Mouse (Mus musculus) CH12.LX (cell line): ENCODE results near the gene Lpcat2. TPM values are rescaled to one million over a fixed set of nuclear protein-coding genes. Genes with fewer than 3 reads are reported as not detected.

Source experiments
- DNase-seq: peaks from one replicate; pipeline ENCODE4 v3.0.0-alpha.2; 2013; ENCODE audit errors: extremely low read depth
- H3K27ac ChIP-seq: 2 replicates; pipeline ENCODE4 v1.5.1; 2012; ENCODE audit warnings: low read depth, mild to moderate bottlenecking, control low read depth, moderate library complexity; ENCODE audit not compliant: insufficient read depth
- H3K27me3 ChIP-seq: replicated peaks from 2 replicates; pipeline ENCODE3; 2012; ENCODE audit warnings: inconsistent platforms
- H3K36me3 ChIP-seq, 2 experiments: replicated peaks in 1 of 2; 2 replicates each; pipeline versions ENCODE3 to v1.6.1; 2012; ENCODE audit warnings: inconsistent platforms in 1 of 2, low read length in 1 of 2, mild to moderate bottlenecking in 1 of 2, mixed read lengths in 1 of 2, moderate library complexity in 1 of 2; ENCODE audit not compliant: control insufficient read depth in 1 of 2, insufficient read depth in 1 of 2
- H3K4me1 ChIP-seq, 2 experiments: 2 replicates each; pipeline ENCODE4 v1.6.1; 2012; ENCODE audit warnings: inconsistent platforms in 1 of 2, moderate library complexity in 1 of 2; ENCODE audit not compliant: insufficient read depth in 2 of 2, control insufficient read depth in 1 of 2
- H3K4me2 ChIP-seq: 2 replicates; pipeline ENCODE4 v1.6.1; 2012; ENCODE audit warnings: low read depth, mild to moderate bottlenecking, control low read depth; ENCODE audit not compliant: poor library complexity, insufficient read depth, severe bottlenecking
- H3K4me3 ChIP-seq, 3 experiments: fragments of 150-350 bp in 1 of 3; sonication (generic) in 1 of 3; replicated peaks in 1 of 3; 2 replicates each; pipeline versions ENCODE3 to v1.5.1; 2011 to 2012; ENCODE audit warnings: low read depth in 2 of 3, low read length in 2 of 3, mild to moderate bottlenecking in 2 of 3, moderate library complexity in 2 of 3, control low read depth in 1 of 3, improper control_type of control experiment in 1 of 3, inconsistent platforms in 1 of 3, mixed read lengths in 1 of 3; ENCODE audit not compliant: poor library complexity in 1 of 3
- H3K79me2 ChIP-seq: replicated peaks from 2 replicates; pipeline ENCODE4 v1.6.1; 2012; ENCODE audit warnings: mild to moderate bottlenecking, moderate library complexity; ENCODE audit not compliant: control insufficient read depth, poor library complexity, insufficient read depth, severe bottlenecking; ENCODE audit errors: extremely low read depth
- H3K9ac ChIP-seq: 2 replicates; pipeline ENCODE4 v1.6.1; 2012; ENCODE audit warnings: low read depth, mild to moderate bottlenecking, control low read depth, moderate library complexity; ENCODE audit not compliant: insufficient read depth
- H3K9me3 ChIP-seq: replicated peaks from 2 replicates; pipeline ENCODE3; 2012; ENCODE audit warnings: low read length, inconsistent platforms, mixed read lengths
- BHLHE40 ChIP-seq: IDR thresholded peaks from 2 replicates; pipeline ENCODE4 v1.6.1; 2011; ENCODE audit warnings: mild to moderate bottlenecking, low read depth, low read length, improper control_type of control experiment
- CHD2 ChIP-seq: IDR thresholded peaks from 2 replicates; pipeline ENCODE4 v1.6.1; 2011; ENCODE audit warnings: low read length, improper control_type of control experiment
- CTCF ChIP-seq, 2 experiments: IDR thresholded peaks in 1 of 2; conservative IDR thresholded peaks in 1 of 2; 2 replicates each; pipeline ENCODE4 v1.5.1; 2011 to 2012; ENCODE audit warnings: low read depth in 2 of 2, low read length in 2 of 2, improper control_type of control experiment in 1 of 2, inconsistent platforms in 1 of 2, mild to moderate bottlenecking in 1 of 2, moderate library complexity in 1 of 2
- E2F4 ChIP-seq: IDR thresholded peaks from 2 replicates; pipeline ENCODE4 v1.6.1; 2011; ENCODE audit warnings: low read depth, low read length, improper control_type of control experiment; ENCODE audit not compliant: insufficient replicate concordance
- ELF1 ChIP-seq: IDR thresholded peaks from 2 replicates; pipeline ENCODE4 v1.6.1; 2014; ENCODE audit warnings: low read depth, mild to moderate bottlenecking, inconsistent platforms, low read length, improper control_type of control experiment
- EP300 ChIP-seq: IDR thresholded peaks from 2 replicates; pipeline ENCODE4 v1.6.1; 2011; ENCODE audit warnings: low read length, improper control_type of control experiment
- HCFC1 ChIP-seq: IDR thresholded peaks from 2 replicates; pipeline ENCODE4 v1.6.1; 2012; ENCODE audit warnings: low read depth, mild to moderate bottlenecking, inconsistent platforms, low read length, improper control_type of control experiment
- JUN ChIP-seq: IDR thresholded peaks from 2 replicates; pipeline ENCODE4 v1.6.1; 2011; ENCODE audit warnings: low read depth, mild to moderate bottlenecking, low read length, improper control_type of control experiment, moderate library complexity; ENCODE audit not compliant: insufficient read depth
- KAT2A ChIP-seq: IDR thresholded peaks from 2 replicates; pipeline ENCODE4 v1.6.1; 2012; ENCODE audit warnings: low read length, improper control_type of control experiment, inconsistent platforms; ENCODE audit not compliant: insufficient replicate concordance
- MAFK ChIP-seq: IDR thresholded peaks from 2 replicates; pipeline ENCODE4 v1.6.1; 2011; ENCODE audit warnings: low read length, improper control_type of control experiment; ENCODE audit not compliant: insufficient replicate concordance
- PAX5 ChIP-seq: IDR thresholded peaks from 2 replicates; pipeline ENCODE4 v1.6.1; 2012; ENCODE audit warnings: low read length, inconsistent platforms, mixed read lengths
- POLR2A ChIP-seq: IDR thresholded peaks from 2 replicates; pipeline ENCODE4 v1.6.1; 2011; ENCODE audit warnings: low read depth, mild to moderate bottlenecking, improper control_type of control experiment, low read length
- RAD21 ChIP-seq: IDR thresholded peaks from 2 replicates; pipeline ENCODE4 v1.6.1; 2011; ENCODE audit warnings: low read depth, mild to moderate bottlenecking, low read length, improper control_type of control experiment, moderate library complexity
- SMC3 ChIP-seq: IDR thresholded peaks from 2 replicates; pipeline ENCODE4 v1.6.1; 2011; ENCODE audit warnings: low read depth, low read length, improper control_type of control experiment
- TCF12 ChIP-seq: IDR thresholded peaks from 2 replicates; pipeline ENCODE4 v1.6.1; 2014; ENCODE audit warnings: low read depth, mild to moderate bottlenecking, inconsistent platforms, low read length, improper control_type of control experiment
- ZC3H11A ChIP-seq: IDR thresholded peaks from 2 replicates; pipeline ENCODE4 v1.6.1; 2012; ENCODE audit warnings: low read depth, mild to moderate bottlenecking, inconsistent platforms, low read length, improper control_type of control experiment
- ZMIZ1 ChIP-seq: IDR thresholded peaks from 2 replicates; pipeline ENCODE4 v1.6.1; 2012; ENCODE audit warnings: low read depth, mild to moderate bottlenecking, inconsistent platforms, low read length, improper control_type of control experiment
- dilution Hi-C: fragments of 300-500 bp; cut with MboI; formaldehyde crosslinking; loops from 2 replicates; pipeline ENCODE4 v1.14.3; 2020; ENCODE audit warnings: low sequenced_read_pairs; ENCODE audit not compliant: extremely low pct_unique_long_range_greater_than_20kb, extremely low pct_ligation_motif_present
- in situ Hi-C: fragments of 300-500 bp; cut with MboI; formaldehyde crosslinking; loops from 3 replicates; pipeline ENCODE4 v1.14.3; 2019; ENCODE audit warnings: low sequenced_read_pairs, low pct_ligation_motif_present, low pct_unique_long_range_greater_than_20kb, mixed read lengths
- polyA plus RNA-seq: library from polyadenylated mRNA; unstranded; fragments of >175 nt; gene quantifications from 2 replicates; pipeline ENCODE4 v1.2.1, GENCODE M21; 2012; ENCODE audit warnings: low read depth; ENCODE audit not compliant: insufficient read length
- total RNA-seq, 2 experiments: library from RNA; depleted of rRNA; stranded (reverse); fragments of 300-350 nt in 1 of 2; fragments of >200 nt in 1 of 2; gene quantifications; 2 replicates each; pipeline ENCODE4 v1.2.3; 2012 to 2014

Lpcat2 gene
- total and polyA plus RNA-seq, 3 experiments, result not detected

- Histone ChIP-seq H3K27ac (no peak overlapping the region), H3K9me3 (peaks cover 64% of the 10 kb centered on the region), H3K79me2 (no peaks in the 10 kb centered on the region), H3K27me3 (no peaks in the 10 kb centered on the region), H3K36me3 (no peaks in the 10 kb centered on the region), H3K4me1 (no peaks in the 10 kb centered on the region), H3K4me2 (no peak overlapping the region), H3K9ac (no peak overlapping the region), H3K4me3 (no peak overlapping the region)
- dilution Hi-C loops, result no loop called here
- in situ Hi-C loops, result no loop called here
- TF ChIP-seq E2F4 (no peak), ZMIZ1 (no peak), ZC3H11A (no peak), KAT2A (no peak), HCFC1 (no peak), PAX5 (no peak), CTCF (conservative IDR thresholded peaks at IDR 0.05 in 1 of 2, IDR thresholded peaks at IDR 0.05 in 1 of 2; ENCODE audit: low read depth in 2 of 2, low read length in 2 of 2) (no peak), SMC3 (no peak), EP300 (no peak)
- DNase-seq, result no peak
Observed at GRCm38 (mm10) chr8:92896611-92897010, 41.5 kb downstream of the Lpcat2 start.

GRCm38 (mm10) chr8:92897794-92898193, 42.7 kb downstream of the Lpcat2 start:
- H3K36me3 ChIP-seq, result no peaks in the 10 kb centered on the region
- no peak for DNase-seq
- no peaks in the 10 kb centered on the region for H3K4me1 ChIP-seq
- H3K4me2 ChIP-seq, result no peak overlapping the region
- H3K27me3 ChIP-seq, result no peaks in the 10 kb centered on the region
- dilution Hi-C loops (no loop called here), in situ Hi-C loops (no loop called here)
- no peaks in the 10 kb centered on the region for H3K79me2 ChIP-seq
- H3K9ac ChIP-seq, result no peak overlapping the region
- H3K4me3 ChIP-seq, result no peak overlapping the region
- TF ChIP-seq CHD2 (no peak), TCF12 (no peak), BHLHE40 (no peak)
- no peak overlapping the region for H3K27ac ChIP-seq
- H3K9me3 ChIP-seq, result peaks cover 68% of the 10 kb centered on the region

- no peaks in the 10 kb centered on the region for H3K4me1 ChIP-seq
- no peak overlapping the region for H3K4me3 ChIP-seq
- peaks cover 67% of the 10 kb centered on the region for H3K9me3 ChIP-seq
- in situ Hi-C loops (no loop called here), dilution Hi-C loops (no loop called here)
- no peaks in the 10 kb centered on the region for H3K27me3 ChIP-seq
- no peak overlapping the region for H3K9ac ChIP-seq
- no peak for DNase-seq
- H3K79me2 ChIP-seq, result no peaks in the 10 kb centered on the region
- H3K36me3 ChIP-seq, result no peaks in the 10 kb centered on the region
- no peak overlapping the region for H3K27ac ChIP-seq
- no peak overlapping the region for H3K4me2 ChIP-seq
- TF ChIP-seq JUN (no peak), PAX5 (no peak), MAFK (no peak), SMC3 (no peak), POLR2A (no peak), ELF1 (no peak), RAD21 (no peak)
Observed at GRCm38 (mm10) chr8:92899590-92899989, 44.5 kb downstream of the Lpcat2 start.
